Mouse (Mus musculus): ENCODE data around the gene Oxct2a. TPM values are rescaled to one million over a fixed set of nuclear protein-coding genes. Genes with fewer than 3 reads are reported as not detected.

The Oxct2a gene
- polyA plus RNA-seq (2012; rRNA removed): 0.03 and 0.08 TPM in 2 replicates
- polyA plus RNA-seq (2014; fragmentation: Nextera tagmentation; extraction: Ambion mirVana): not detected in 2 replicates

GRCm38 (mm10) chr4:123323534-123323933 lies at the start of gene Oxct2a:
Oxct2a (minus strand) TSS chr4:123323634.
- 27% methylated on average over 13 of the region's 13 CpGs for WGBS (ENCODE audit: insufficient replicate concordance)
- Histone ChIP-seq H3K9me3 (ENCODE audit: control insufficient read depth, low read length) (no peaks in the 10 kb centered on the region), H3K27me3 (ENCODE audit: control insufficient read depth, insufficient read depth, low read length) (peaks cover 5% of the 10 kb centered on the region), H3K4me2 (ENCODE audit: low read depth) (no peak within 1 kb of the TSS), H3K36me3 (replicated peaks; ENCODE audit: control insufficient read depth, insufficient read depth, low read depth) (no peaks in the 10 kb centered on the region), H3K27ac (no peak within 1 kb of the TSS), H3K4me1 (replicated peaks; ENCODE audit: control insufficient read depth in 2 of 2, insufficient read depth in 2 of 2, low read length in 1 of 2) (no peaks in the 10 kb centered on the region), H3K4me3 (ENCODE audit: insufficient read depth in 1 of 2, low read depth in 2 of 2, low read length in 2 of 2) (no peak within 1 kb of the TSS), H3K9ac (replicated peaks) (no peak within 1 kb of the TSS)
- DNase-seq (ENCODE audit: low read depth in 3 of 3, low spot score in 3 of 3): no peak
- TF ChIP-seq CTCF (IDR thresholded peaks at IDR 0.05; ENCODE audit: low read depth) (no peak), EP300 (IDR thresholded peaks at IDR 0.05; ENCODE audit: low read depth) (no peak)
- no peak for ATAC-seq (ENCODE audit: insufficient read depth)

GRCm38 (mm10) chr4:123363555-123363954 lies 40.1 kb upstream of the Oxct2a start:
- Histone ChIP-seq H3K36me3 (replicated peaks; ENCODE audit: control insufficient read depth, insufficient read depth, low read depth) (peaks cover 17% of the 10 kb centered on the region), H3K4me1 (replicated peaks; ENCODE audit: control insufficient read depth in 2 of 2, insufficient read depth in 2 of 2, low read length in 1 of 2) (no peaks in the 10 kb centered on the region), H3K27ac (no peak overlapping the region), H3K9ac (replicated peaks) (no peak overlapping the region), H3K4me2 (ENCODE audit: low read depth) (no peak overlapping the region), H3K4me3 (ENCODE audit: insufficient read depth in 1 of 2, low read depth in 2 of 2, low read length in 2 of 2) (no peak overlapping the region), H3K27me3 (ENCODE audit: control insufficient read depth, insufficient read depth, low read length) (no peaks in the 10 kb centered on the region), H3K9me3 (ENCODE audit: control insufficient read depth, low read length) (no peaks in the 10 kb centered on the region)
- 84% methylated on average over 4 of the region's 4 CpGs for WGBS (ENCODE audit: insufficient replicate concordance)
- TF ChIP-seq CTCF (IDR thresholded peaks at IDR 0.05; ENCODE audit: low read depth): no peak
- TF ChIP-seq EP300 (IDR thresholded peaks at IDR 0.05; ENCODE audit: low read depth): no peak
- DNase-seq (ENCODE audit: low read depth in 3 of 3, low spot score in 3 of 3) (no peak), ATAC-seq (ENCODE audit: insufficient read depth) (no peak)

DNA sequence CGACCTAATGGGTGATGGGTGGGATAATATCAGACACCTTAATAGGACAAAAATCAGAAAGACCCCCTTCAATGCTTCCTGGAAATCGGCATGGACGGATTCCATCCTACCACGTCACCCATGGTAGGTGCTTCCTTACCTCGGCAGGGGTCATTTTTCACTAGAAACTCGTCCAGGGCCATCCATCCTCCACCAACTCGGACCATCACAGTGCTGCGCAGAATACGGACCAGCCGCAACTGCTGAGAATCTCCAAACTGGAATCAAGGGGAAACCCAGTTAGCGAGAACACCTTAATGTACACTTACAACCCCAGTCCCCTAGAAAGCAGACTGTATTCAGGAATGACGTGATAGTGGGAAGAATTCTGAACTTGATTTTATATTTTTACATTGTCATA lies 37.3 kb upstream of the Oxct2a start:
- Histone ChIP-seq H3K27ac (no peak overlapping the region), H3K9ac (replicated peaks) (no peak overlapping the region), H3K9me3 (ENCODE audit: control insufficient read depth, low read length) (no peaks in the 10 kb centered on the region), H3K27me3 (ENCODE audit: control insufficient read depth, insufficient read depth, low read length) (no peaks in the 10 kb centered on the region), H3K4me3 (ENCODE audit: insufficient read depth in 1 of 2, low read depth in 2 of 2, low read length in 2 of 2) (no peak overlapping the region), H3K36me3 (replicated peaks; ENCODE audit: control insufficient read depth, insufficient read depth, low read depth) (peaks cover 13% of the 10 kb centered on the region), H3K4me1 (replicated peaks; ENCODE audit: control insufficient read depth in 2 of 2, insufficient read depth in 2 of 2, low read length in 1 of 2) (no peaks in the 10 kb centered on the region), H3K4me2 (ENCODE audit: low read depth) (no peak overlapping the region)
- ATAC-seq (ENCODE audit: insufficient read depth): no peak
- WGBS (ENCODE audit: insufficient replicate concordance): 84% methylated on average over 12 of the region's 12 CpGs
- DNase-seq (ENCODE audit: low read depth in 3 of 3, low spot score in 3 of 3): no peak
- no peak for TF ChIP-seq EP300 (IDR thresholded peaks at IDR 0.05; ENCODE audit: low read depth)
- TF ChIP-seq CTCF (IDR thresholded peaks at IDR 0.05; ENCODE audit: low read depth): no peak

GRCm38 (mm10) chr4:123358613-123359012 lies 35.2 kb upstream of the Oxct2a start:
- H3K36me3 ChIP-seq (replicated peaks; ENCODE audit: control insufficient read depth, insufficient read depth, low read depth): peaks cover 11% of the 10 kb centered on the region
- 76% methylated on average over 7 of the region's 7 CpGs for WGBS (ENCODE audit: insufficient replicate concordance)

GRCm38 (mm10) chr4:123355941-123356340 lies 32.5 kb upstream of the Oxct2a start:
- Histone ChIP-seq H3K9ac (replicated peaks) (no peak overlapping the region), H3K9me3 (ENCODE audit: control insufficient read depth, low read length) (no peaks in the 10 kb centered on the region), H3K4me1 (replicated peaks; ENCODE audit: control insufficient read depth in 2 of 2, insufficient read depth in 2 of 2, low read length in 1 of 2) (no peaks in the 10 kb centered on the region), H3K4me3 (ENCODE audit: insufficient read depth in 1 of 2, low read depth in 2 of 2, low read length in 2 of 2) (no peak overlapping the region), H3K36me3 (replicated peaks; ENCODE audit: control insufficient read depth, insufficient read depth, low read depth) (peaks cover 13% of the 10 kb centered on the region), H3K27ac (no peak overlapping the region), H3K4me2 (ENCODE audit: low read depth) (no peak overlapping the region), H3K27me3 (ENCODE audit: control insufficient read depth, insufficient read depth, low read length) (no peaks in the 10 kb centered on the region)
- ATAC-seq (ENCODE audit: insufficient read depth) (no peak), DNase-seq (ENCODE audit: low read depth in 3 of 3, low spot score in 3 of 3) (no peak)
- WGBS (ENCODE audit: insufficient replicate concordance): 82% methylated on average over 8 of the region's 8 CpGs
- TF ChIP-seq CTCF (IDR thresholded peaks at IDR 0.05; ENCODE audit: low read depth): no peak
- no peak for TF ChIP-seq EP300 (IDR thresholded peaks at IDR 0.05; ENCODE audit: low read depth)

More at GRCm38 (mm10) chr4:123358613-123359012, 35.2 kb upstream of the Oxct2a start:
- Histone ChIP-seq H3K4me2 (ENCODE audit: low read depth) (no peak overlapping the region), H3K4me1 (replicated peaks; ENCODE audit: control insufficient read depth in 2 of 2, insufficient read depth in 2 of 2, low read length in 1 of 2) (no peaks in the 10 kb centered on the region), H3K9ac (replicated peaks) (no peak overlapping the region), H3K9me3 (ENCODE audit: control insufficient read depth, low read length) (no peaks in the 10 kb centered on the region), H3K27ac (no peak overlapping the region), H3K27me3 (ENCODE audit: control insufficient read depth, insufficient read depth, low read length) (no peaks in the 10 kb centered on the region), H3K4me3 (ENCODE audit: insufficient read depth in 1 of 2, low read depth in 2 of 2, low read length in 2 of 2) (no peak overlapping the region)
- TF ChIP-seq EP300 (IDR thresholded peaks at IDR 0.05; ENCODE audit: low read depth) (no peak), CTCF (IDR thresholded peaks at IDR 0.05; ENCODE audit: low read depth) (no peak)
- no peak for ATAC-seq (ENCODE audit: insufficient read depth)
- DNase-seq (ENCODE audit: low read depth in 3 of 3, low spot score in 3 of 3): no peak

Measured in liver, embryonic 14.5 days (tissue).